Mouse (Mus musculus) frontal cortex, adult 2 months (tissue): ENCODE measurements around the gene Msh6. TPM values are rescaled to one million over a fixed set of nuclear protein-coding genes. Genes with fewer than 3 reads are reported as not detected.
"Not testable (repeated sequence)": the region's sequence is repeated elsewhere in the genome, so short reads cannot be mapped to it uniquely, and the experiment has no call there.

Source experiments
- DNase-seq, 2 experiments: peaks; one replicate each; pipeline ENCODE4 v3.0.0; 2022; ENCODE audit warnings: low spot score in 1 of 2; ENCODE audit errors: extremely low spot score in 1 of 2
- polyA plus RNA-seq: library from polyadenylated mRNA; depleted of rRNA; stranded (reverse); fragments of >200 nt; gene quantifications from 2 replicates; pipeline ENCODE4 v1.2.3, GENCODE M21; 2012; rRNA removed

The Msh6 gene
- 8.6 and 8.7 TPM in 2 replicates for polyA plus RNA-seq

DNA sequence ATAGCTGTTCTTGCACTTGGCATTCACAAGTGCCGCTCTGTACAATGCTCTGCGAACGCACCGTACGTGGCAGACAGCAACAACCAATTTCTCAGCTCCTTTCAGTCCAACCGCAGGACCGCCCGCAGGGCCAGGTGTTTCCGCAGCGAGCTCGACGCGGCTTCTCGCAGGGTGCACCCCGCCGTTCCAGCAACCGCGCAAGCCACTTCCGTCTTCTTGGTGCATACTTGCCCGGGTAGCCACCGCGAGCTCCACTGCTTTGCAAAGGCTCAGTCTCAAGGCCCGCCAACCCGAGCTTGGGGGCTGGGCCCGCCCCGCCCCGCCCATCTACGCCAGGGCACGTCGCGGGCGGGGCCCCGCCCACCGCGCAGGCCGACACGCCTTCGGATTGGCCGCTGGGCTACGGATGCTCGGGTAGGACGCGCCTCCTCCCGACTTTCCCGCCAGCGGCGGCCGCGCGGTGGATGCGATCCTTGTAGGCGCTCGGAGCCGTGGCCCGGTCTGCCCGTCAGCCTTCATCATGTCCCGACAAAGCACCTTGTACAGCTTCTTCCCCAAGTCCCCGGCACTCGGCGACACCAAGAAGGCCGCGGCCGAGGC lies at the start of gene Msh6:
Gene Msh6 (plus strand): TSS at position 434 of the 600 bp plus-strand sequence.
- DNase-seq, result peak; percentile 61 to 79

DNA sequence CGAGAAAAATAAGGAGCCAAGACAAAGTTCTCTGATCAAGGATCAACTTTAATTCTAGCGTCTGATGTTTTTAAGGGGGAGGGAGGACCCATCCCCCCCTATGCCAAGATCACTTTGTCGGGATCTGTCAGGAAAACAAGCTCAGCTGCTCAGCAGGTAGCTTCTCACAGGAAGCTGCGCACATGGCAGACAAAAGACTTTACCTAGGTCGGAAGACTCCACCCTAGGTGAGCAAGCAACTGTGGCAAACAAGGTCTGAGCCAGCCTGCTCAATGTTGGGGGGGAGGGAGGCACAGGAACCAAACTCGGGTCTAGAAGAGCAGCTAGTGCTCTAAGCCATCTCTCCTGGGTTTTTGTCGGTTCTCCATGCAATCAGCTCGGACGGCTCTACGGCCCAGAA lies 40.5 kb upstream of the Msh6 start:
- no peak for DNase-seq

DNA sequence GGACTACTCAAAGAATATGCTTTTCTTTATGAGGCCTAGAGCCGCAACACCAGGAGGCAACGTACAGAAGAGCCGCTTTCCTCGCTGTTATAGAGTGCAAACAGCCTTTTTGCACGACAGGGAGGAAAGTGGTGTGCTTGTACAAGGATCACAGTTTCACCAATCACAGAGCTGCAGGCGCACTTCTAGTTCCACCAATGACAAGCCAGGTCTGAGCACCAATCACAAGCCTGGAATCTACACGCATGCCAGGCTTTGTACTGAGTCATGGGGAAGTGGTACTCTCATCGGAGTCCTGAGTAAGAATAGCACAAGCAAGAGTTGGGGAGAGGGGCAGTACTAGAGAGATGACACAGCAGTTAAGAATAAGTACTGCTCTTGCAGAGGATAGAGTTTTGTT lies 40.1 kb upstream of the Msh6 start:
- DNase-seq, result no peak

DNA sequence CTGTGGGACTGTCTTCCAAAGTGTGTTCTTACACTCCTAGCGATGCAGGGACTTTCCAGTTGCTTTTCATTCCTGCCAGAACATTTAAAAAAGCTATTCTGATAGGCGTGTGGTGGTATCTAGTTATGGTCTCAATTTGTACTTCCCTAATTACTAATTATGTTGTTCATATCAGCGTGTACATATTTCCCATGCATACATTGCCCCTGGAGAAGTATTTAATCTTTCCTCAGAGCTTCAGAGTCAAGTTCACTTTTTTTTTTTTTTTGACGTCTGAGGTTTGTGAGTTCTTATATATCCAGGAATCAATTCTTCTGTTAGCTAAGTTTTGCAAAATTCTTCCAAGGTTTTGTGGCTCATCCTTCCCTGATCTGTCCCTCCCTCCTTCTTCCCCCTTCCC lies 38.7 kb upstream of the Msh6 start:
- DNase-seq, result no peak

DNA sequence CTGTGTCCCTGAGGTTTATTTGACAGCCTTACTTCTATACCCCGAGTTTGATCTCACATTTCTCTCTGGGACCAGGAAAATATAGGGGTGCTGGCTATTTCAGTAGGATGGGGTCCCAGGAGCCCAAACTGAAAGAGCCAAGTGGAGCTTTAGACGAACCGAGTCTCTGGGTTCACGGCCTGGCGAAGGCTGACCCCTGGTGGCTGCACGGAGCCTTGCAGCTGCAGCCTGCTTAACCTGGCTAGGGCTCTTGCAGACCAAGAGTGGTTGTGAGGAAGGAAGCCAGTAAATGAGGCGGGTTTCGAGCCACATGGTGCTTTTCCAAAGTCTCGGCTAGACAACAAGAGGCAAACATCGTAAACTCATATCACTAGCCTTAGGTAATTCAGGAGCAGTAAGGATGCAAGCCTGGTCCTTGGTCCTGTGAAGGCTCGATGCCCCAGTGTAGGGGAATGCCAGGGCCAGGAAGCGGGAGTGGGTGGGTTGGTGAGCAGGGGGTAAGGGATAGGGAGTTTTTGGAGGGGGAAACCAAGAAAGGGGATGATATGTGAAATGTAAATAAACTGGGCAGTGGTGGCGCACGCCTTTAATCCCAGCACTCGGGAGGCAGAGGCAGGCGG lies 25.8 kb upstream of the Msh6 start:
- peak; percentile 35 to 91 for DNase-seq

DNA sequence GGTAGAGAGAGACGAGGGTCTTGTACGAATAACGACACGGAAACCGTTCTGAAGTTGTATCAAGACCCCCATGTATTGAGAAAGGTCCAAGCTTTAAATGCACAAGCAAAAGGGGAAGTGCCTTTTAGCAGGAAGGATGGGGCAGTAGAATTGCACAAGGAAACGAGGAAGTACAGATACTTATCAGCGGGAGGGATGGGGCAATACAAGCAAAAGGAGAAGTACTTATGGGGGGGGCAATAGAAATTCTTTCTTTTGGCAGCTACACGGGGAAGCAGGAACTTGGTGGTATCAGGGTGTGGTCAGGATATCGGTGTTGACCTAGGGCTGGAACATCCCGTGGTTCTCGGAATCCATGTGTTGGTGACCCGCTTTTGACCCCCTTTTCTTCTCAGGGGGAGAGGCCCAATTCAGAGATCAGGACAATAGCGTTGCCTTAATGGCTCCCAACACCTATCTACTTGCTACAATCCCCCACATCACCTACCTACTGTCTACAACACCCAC lies 20.2 kb upstream of the Msh6 start:
- DNase-seq, result not testable (repeated sequence)

DNA sequence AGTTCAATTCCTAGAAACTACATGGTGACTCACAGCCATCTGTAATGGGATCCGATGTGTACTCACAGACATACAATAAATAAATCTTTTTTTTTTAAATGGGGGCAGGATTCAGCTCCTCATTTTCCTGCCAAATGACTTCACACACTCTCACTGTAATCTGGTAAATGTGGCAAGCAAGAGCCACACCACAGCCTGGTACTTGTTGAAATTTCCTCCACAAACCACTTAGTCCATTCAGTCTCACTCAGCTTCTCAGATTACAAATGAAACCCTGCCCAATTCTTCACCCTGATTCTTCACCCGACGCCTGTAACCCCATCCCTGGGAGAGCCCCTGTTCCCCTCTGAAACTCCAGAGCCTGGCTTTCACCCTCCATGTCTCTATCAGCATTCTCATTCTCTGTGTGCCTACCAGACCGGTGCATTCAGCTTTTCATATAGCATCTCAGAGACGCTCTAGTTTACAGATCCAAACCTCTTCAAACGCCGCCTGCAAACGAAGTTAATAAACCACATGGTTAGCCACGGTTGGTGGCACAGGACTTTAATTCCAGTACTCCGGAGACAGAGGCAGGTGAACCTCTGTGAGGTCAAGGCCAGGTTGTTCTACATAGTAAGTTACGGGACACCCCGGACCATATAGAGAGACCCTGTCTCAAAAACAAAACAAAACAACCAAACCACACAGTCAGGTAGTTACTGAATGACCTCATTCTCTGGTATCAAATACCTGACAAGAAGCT lies 17.6 kb upstream of the Msh6 start:
- no peak for DNase-seq

DNA sequence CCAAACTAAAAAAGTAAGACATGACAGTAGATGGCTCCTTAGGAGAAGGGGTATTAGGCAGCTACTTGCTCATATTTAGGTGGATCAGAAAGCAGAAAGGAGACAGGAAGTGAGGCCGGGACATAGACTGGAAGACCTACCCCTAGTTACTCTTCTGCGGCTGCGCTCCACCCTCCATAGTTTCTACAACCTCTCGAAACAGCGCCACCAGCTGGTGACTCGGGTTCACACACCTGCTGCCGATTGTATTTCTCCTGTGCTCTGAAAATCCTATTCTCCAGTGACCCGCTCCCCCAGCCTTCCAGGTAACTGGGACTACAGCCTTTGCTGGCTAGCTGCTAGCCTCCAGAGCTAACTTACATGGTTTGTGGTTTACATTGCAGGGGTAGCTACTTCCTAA lies 16.6 kb upstream of the Msh6 start:
- no peak for DNase-seq

DNA sequence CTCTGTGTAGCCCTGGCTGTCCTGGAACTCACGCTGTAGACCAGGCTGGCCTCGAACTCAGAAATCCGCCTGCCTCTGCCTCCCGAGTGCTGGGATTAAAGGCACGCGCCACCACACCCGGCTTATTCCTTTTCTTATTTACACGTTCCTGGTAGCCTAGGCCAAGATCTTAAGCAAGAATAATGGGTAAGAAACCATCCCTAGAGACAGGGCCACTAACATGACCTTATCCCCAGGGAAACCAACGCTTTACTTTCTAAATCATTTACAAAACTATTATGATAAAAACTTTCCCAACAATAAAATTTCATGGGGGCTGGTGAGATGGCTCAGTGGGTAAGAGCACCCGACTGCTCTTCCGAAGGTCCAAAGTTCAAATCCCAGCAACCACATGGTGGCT lies 15.5 kb upstream of the Msh6 start:
- DNase-seq, result not testable (repeated sequence)

DNA sequence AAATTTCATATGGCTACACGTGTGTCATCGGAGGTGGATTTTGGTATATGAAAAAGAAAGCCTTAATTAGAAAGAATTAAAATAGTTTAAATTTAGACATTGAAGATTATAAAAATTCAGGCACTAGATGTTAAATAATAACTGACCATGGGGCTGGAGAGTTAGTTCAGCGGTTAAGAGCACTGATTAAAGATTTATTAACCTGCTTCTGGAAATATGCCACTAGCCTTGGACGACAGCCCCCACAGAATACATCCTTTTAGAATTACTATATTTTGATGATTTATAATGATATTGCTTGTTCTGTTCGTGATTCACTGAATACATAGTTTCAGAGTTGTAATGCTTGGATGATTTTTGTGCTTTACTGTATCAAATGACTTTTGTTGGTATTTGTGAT lies 14.9 kb upstream of the Msh6 start:
- DNase-seq, result not testable (repeated sequence)

DNA sequence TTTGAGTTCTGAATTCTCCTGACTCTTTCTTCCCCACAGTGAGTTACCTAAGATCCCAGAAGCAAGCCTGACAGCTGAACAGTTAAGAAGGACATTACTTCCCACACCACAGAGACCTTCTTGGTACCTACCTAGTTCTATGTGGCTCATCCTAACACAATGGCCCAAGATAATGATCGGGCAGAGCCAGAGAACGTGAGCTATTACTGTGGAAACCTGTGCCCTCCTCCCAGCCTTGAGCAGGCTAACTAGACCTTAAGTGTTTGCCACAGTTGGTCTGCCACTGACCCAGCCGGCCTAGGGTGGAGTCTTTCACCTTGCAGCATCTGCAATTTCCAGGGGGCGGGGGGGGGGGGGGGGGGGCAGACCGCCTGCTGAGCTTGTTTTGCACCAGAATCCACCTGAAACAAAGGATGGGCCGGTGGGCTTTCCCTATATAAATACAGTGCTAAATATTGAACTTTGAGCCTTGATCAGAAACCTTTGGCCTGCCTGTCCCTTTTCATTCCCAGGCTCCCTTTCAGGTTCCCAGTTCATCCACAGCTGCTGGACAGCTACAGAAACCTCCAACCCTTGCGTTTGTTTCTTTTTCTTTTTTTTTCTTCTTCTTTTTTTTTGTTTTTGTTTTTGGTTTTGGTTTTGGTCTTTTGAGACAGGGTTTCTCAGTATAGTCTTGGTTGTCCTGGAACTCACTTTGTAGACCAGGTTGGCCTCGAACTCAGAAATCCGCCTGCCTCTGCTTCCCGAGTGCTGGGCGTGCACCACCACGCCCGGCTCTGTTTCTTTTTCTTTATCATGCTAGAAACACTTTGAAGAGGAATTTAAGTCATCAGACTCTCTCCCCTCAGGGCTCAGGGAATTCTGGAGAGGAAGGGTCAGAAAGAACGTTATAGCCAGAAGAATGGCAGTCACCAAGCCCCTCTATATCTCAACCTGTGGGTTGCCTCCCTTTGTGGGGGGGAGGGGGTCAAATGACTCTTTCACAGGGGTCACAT lies 11.5 kb upstream of the Msh6 start:
- no peak for DNase-seq

DNA sequence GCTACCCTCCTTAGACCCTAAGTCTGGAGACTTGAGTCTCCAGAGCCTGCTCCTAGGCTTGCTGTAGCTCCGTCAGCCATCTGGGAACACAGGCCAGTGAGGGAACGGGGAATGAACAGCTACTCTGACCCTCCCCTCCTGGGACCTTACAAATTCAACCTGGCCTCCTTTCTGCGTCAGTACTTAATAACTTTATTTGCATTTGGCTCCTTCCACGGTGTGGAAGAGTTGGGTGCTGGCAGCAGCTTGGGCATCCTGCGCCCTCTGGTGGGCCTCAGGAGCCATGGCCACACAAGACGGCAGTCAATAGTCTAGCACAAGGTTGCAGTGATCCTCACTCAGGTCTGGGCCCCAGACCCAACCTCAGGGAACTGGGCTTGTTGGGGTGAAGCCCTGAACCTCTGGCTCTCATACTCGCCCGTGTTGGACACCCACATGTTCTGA lies 6.4 kb upstream of the Msh6 start:
- DNase-seq, result not testable (repeated sequence)

DNA sequence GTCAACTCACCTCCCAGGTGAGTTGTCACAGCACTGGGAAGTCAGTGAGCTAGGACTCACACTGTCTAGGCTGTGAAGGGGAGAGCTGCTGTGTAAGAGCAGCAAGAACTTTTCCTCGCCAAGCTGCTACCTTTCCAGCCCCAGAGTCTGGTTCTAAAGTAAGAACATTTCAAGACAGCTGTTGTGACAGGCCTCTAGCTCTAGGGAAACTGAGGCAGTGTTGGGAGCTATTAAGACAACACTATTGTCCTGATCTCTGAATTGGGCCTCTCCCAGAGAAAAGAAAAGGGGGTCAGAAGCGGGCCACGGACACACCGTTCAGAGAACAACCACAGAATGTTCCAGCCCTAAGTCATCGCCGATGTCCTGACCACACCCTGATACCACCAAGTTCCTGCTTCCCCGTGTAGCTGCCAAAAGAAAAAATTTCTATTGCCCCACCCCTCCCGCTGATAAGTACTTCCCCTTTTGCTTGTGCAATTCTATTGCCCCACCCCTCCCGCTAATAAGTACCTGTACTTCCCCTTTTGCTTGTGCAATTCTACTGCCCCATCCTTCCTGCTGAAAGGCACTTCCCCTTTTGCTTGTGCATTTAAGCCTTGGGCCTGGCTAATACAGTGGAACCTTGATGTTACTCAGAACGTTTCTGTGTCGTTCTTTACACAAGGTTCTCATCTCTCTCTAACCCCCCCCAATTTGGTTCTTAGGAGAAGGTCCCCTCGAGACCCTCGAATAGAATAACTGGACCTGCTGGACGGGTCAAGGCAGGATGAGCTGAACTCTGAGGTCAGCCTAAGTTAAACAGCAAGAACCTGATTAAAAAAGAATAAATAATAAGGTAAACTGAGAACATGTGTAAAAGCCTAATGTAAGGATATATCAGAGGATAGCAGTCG lies 2.9 kb upstream of the Msh6 start:
- not testable (repeated sequence) for DNase-seq

DNA sequence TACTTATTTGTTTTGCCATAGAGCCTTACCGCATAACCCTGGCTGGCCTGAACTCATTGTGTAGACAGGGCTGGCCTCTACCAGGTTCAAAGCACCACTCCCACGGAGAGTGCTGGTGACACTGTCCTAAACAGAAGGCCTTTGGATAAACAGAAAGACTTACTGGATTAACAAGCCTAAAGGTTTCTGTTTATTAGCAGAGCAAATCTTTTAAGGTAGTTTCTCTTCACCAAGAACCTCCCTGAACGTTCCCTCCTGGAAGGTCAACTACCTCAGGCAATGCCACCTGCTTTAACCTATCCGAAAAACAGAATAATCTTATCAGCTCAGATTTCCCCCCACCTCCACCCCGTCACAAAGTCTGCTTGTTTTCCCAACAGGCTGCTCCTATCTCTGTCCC lies 2.0 kb upstream of the Msh6 start:
- DNase-seq, result no peak

DNA sequence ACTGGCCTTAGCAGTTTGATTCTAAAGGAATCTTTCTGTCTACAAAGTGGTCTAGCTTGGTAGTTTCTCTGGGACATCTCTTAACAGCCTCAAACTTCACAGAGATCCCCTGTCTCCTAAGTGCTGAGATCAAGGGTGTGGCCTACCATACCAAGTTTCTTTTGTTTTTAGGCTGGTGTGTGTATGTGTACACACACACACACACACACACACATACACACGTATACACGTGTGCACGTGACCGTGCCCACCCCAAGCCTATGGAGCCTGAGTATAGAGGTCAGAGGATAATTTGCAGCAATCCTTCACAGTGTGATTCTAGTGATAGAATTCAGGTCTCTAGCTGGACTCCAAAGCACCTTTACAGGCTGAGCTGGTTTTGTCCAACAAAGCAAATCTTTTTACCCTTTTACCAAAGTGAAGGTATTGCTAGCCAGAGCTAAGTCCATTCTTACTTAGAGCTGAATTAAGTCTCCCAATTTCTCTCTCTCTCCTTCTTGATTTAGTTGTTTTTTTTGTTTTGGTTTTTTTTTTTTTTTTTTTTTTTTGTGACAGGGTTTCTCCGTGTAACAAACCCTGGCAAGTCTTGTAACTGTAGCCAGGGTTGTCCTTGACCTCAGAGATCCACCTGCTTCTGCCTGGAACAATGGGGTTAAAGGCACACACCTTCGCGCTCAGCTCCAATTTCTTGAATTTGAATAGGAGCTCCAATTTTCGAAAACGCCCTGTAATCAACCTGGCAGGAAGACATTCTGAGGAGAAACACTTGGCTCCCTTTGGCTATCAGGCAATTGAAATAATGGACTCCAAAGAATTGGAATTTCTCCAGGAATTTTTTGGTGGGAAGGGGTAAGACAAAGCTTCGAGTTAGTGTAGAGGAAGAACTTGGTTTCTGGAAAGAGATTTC lies 1.3 kb upstream of the Msh6 start:
- DNase-seq, result no peak

DNA sequence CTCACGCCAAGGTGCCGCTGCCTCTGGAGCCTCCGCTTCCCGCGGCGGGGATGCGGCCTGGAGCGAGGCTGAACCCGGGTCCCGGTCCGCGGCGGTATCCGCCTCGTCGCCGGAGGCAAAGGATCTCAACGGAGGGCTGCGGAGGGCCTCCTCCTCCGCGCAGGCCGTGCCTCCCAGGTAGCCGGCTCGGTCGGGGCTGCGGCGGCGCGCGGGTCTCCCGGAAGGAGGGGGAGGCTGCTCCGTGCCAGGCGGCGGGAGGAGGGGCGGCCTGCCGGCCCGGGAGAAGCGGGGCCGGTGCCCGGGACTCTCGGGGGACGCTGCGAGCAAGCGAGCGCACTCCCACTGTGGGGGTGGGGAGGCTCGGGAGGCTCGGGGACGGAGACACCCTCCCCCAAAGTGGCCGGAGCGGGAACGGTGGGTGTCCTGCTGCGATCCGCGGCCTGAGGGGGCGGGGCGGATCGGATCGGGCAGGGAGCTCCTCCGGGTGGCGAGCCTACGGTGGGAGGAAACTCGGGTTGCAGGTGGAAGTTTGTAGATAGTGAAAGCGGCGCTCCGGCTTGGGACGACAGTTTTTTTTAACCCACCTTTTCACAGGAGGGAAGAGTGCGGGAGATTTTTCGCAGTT lies 479 bp downstream of the Msh6 start:
- DNase-seq, result peak in 1 of 2 experiments; percentile 26

DNA sequence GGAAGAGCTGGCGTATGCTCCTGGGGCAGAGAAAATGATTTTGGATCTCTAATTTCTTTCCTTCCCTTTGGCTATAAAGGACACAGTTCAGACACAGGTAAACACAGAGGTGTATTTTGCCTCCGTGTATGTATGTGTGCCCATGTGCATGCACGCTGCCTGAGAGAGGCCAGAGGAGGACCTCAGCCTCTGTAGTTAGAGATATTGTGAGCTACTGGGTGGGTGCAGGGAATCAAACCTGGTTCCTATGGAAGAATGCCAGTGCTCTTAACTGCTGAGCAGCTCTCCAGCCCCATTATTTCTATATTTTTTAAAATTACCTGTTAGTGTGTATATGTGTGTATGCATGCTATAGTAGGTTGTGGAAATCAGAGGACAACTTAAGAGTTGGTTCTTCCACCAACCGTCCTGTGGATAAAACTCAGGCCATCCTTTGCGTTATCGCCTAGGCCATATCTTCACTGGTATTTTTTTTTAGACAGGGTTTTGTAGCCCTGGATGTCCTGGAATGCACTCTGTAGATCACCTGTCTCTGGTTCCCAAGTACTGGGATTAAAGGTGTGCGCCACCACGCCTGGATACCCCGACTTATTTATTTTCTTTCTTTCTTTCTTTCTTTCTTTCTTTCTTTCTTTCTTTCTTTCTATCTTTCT lies 1.4 kb downstream of the Msh6 start:
- DNase-seq, result no peak
